Mouse (Mus musculus): ENCODE data around the gene Rab32. TPM values are rescaled to one million over a fixed set of nuclear protein-coding genes. Genes with fewer than 3 reads are reported as not detected.

The Rab32 gene
- 29.8 TPM for polyA plus RNA-seq (2014; fragmentation: Illumina TruSeq; extraction: RNeasy Lipid Tissue Mini Kit (QIAGEN cat#74804); ENCODE audit: low replicate concordance)

GRCm38 (mm10) chr10:10557570-10558336, at the start of gene Rab32:
Gene Rab32, minus strand, starts transcription at chr10:10558265.

Other genes starting within 250 kb of the Rab32 start
- gene Adgb, start 85.9 kb downstream of the Rab32 start, polyA plus RNA-seq (2014; fragmentation: Illumina TruSeq; extraction: RNeasy Lipid Tissue Mini Kit (QIAGEN cat#74804); ENCODE audit: low replicate concordance) = 0.30 TPM
- gene Gm10944, start 123.1 kb upstream of the Rab32 start, polyA plus RNA-seq (2014; fragmentation: Illumina TruSeq; extraction: RNeasy Lipid Tissue Mini Kit (QIAGEN cat#74804); ENCODE audit: low replicate concordance) = not detected